Mouse (Mus musculus): Measurements from ENCODE around the gene Gata1.
"Not testable (repeated sequence)": the region's sequence is repeated elsewhere in the genome, so short reads cannot be mapped to it uniquely, and the experiment has no call there.

Gene Gata1

GRCm38 (mm10) chrX:7963829-7964626, 13.8 kb downstream of the Gata1 start:
- no peak for DNase-seq

GRCm38 (mm10) chrX:7958868-7959267, 19.0 kb downstream of the Gata1 start:
- DNase-seq = no peak

- DNase-seq = no peak
Measured at GRCm38 (mm10) chrX:7950091-7950490, 27.8 kb downstream of the Gata1 start.

- peak; percentile 95 for DNase-seq
Measured at GRCm38 (mm10) chrX:7947900-7948492, 29.9 kb downstream of the Gata1 start.

GRCm38 (mm10) chrX:7947108-7947899, 30.6 kb downstream of the Gata1 start, which contains the start of gene Hdac6:
TSS of gene Hdac6 (minus strand) at chrX:7947889.
- peak; percentile 17 for DNase-seq

GRCm38 (mm10) chrX:7945618-7946017, 32.3 kb downstream of the Gata1 start:
- DNase-seq = peak; percentile 11

GRCm38 (mm10) chrX:7937667-7938066, 40.2 kb downstream of the Gata1 start:
- no peak for DNase-seq

- DNase-seq = no peak
Measured at GRCm38 (mm10) chrX:7936874-7937273, 41.0 kb downstream of the Gata1 start.

- DNase-seq = no peak
Measured at GRCm38 (mm10) chrX:7928270-7928790, 49.5 kb downstream of the Gata1 start, which contains the start of gene Eras. TSS of gene Eras (minus strand) at chrX:7928607.

GRCm38 (mm10) chrX:7927116-7927515, 50.8 kb downstream of the Gata1 start:
- no peak for DNase-seq

- no peak for DNase-seq
Measured at GRCm38 (mm10) chrX:7926266-7926665, 51.6 kb downstream of the Gata1 start.

- DNase-seq = no peak
Measured at GRCm38 (mm10) chrX:7922032-7922431, 55.8 kb downstream of the Gata1 start.

GRCm38 (mm10) chrX:7919601-7920383, 58.1 kb downstream of the Gata1 start, which contains the start of gene Pcsk1n:
TSS of gene Pcsk1n (plus strand) at chrX:7919822.
- DNase-seq = no peak

- not testable (repeated sequence) for DNase-seq
Measured at GRCm38 (mm10) chrX:7917960-7918359, 59.9 kb downstream of the Gata1 start.

- peak; percentile 23 for DNase-seq
Measured at GRCm38 (mm10) chrX:7915669-7916068, 62.2 kb downstream of the Gata1 start.

- no peak for DNase-seq
Measured at GRCm38 (mm10) chrX:7910473-7910872, 67.4 kb downstream of the Gata1 start.

Data from kidney, postnatal 14 days (tissue).